Mouse (Mus musculus) gastrocnemius, adult 8-10 months (tissue): ENCODE data around the gene Trmo. TPM values are rescaled to one million over a fixed set of nuclear protein-coding genes. Genes with fewer than 3 reads are reported as not detected.
A peak's percentile ranks its signal among the peaks of the same experiment; 100 is the strongest.

Source experiments
- DNase-seq, 2 experiments: peaks; one replicate each; pipeline ENCODE4 v3.0.0; 2022; ENCODE audit warnings: low spot score in 2 of 2
- total RNA-seq, 4 experiments: library from RNA; stranded (reverse); gene quantifications; 2 replicates each; pipeline ENCODE4 v1.2.4; 2022

Gene Trmo
- 1 to 10 TPM; 2.1 to 2.8 (median 2.5) TPM for total RNA-seq

DNA sequence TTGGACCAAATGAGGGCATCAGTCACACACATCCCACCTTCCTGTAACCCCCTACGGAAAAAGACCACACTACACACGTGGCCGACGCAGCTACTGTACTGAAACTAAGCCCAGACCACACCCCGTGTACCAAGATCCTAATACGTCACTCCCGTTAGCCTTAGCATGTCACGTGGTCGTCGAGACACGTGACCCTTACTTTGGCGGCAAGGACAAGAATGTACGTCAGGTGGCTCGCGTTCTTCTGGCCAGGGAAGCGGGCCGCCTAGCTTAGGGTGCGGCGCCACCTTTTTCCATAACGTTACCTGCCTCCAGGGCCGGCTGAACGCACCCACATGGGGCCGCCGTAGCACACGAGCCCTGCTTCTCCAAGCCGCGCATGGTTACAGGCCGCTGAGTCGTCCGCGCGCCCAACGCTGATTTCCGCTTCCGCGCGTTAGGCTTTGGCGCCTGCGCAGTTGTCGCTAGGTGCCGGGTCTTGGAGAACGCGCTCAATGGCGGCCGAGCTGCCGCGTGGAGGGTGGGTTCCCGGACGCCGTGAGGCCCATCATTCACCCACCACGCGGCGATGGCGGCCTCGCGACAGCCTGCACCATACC is at the start of gene Trmo:
Trmo (minus strand) TSS at position 425 of the 599 bp plus-strand sequence.
- DNase-seq = peak; percentile 92 to 96

DNA sequence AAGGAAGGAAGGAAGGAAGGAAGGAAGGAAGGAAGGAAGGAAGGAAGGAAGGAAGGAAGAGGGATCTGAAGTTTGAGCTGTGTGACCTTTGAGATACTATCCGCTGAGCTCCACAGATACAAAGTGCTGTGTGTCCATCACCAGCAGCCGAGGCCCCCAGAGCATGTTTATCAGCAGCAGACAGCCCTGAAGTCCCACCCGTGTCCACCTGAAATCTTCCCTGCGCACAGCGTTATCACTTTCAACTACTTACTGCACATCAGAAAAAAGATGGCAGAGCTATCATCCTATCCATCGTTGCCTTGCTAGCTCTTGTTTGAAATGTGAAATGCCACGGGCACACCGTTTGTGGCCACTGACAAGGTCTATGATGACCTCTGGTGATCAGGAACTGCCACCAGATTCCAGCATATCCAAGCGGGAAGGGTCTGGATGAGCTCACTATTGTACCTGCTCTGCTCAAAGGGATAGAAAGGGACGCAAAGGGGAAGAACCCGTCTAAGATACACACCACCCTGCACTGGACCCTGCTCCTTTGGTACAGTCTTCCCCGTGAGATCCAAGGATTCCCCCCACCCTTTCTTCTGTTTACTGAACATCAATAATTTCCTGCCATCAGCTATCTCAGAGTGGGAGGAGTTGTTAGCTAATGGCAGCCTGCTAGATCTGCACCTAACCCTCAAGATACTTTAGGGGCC is 43.3 kb upstream of the Trmo start:
- no peak for DNase-seq

DNA sequence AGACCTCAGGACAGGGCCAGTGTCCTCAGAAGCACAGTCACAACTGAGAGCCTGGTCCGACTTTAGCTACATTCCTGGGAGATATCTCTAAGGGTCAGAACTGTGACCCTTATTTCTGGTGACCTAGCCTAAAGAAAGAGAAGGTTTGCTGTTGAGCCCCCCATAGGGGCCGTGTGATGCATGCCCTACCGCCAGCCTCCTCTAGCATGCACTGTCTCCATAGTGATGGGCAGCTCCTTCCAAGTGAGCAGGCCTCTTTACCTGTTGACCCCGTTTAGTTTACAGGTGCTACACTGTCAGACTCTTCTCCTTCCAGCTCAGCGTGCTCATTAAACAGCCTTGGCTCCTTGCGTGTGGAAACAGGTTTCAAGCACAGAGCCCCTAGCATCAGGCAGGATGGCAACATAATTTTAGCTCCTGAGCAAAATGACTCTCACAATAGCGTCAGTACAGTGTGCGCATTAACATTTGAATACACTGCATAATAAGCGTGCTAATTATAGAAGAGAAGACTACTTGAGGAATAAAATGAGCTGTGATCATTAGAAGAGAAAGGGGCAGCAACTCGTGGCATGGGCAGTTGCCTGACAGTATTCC is 39.8 kb upstream of the Trmo start:
- DNase-seq = no peak

DNA sequence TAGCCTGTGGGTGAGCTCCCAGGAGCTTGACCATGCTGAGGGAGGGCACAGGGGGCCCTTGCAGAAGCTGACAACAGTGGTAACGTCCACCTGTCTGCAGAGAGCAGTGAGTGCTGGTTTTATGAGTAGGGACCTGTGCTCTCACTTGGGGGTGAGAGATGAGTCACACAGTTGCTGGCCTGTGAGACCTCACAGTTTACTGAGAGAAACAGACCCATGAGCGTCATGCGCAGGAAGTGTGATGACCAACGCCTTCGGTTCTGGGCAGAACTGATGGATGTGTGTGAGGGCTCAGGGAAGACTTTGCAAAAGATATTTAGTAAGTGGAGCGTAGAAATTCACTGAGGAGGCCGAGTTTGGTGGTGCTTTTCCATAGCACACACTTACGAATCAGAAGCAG is 33.4 kb upstream of the Trmo start:
- no peak for DNase-seq

DNA sequence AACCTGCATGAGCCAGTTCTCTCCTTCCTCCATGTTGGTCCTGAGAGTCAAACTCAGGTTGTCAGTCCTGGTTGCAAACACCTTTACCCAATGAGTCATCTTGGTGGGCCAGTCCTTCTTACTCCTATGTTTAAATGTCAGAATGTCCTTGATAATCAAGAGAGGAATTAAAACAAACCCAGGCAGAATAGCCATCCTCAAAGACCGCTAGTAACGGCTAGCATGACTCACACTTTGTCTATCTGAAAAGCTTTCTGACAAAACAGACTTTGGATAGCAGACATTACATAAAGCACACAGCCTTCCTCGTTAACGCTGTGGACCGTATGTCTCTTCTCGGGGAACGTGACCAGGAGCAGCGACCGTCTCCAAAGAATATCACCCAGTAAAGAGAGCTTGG is 29.6 kb upstream of the Trmo start:
- DNase-seq = no peak

DNA sequence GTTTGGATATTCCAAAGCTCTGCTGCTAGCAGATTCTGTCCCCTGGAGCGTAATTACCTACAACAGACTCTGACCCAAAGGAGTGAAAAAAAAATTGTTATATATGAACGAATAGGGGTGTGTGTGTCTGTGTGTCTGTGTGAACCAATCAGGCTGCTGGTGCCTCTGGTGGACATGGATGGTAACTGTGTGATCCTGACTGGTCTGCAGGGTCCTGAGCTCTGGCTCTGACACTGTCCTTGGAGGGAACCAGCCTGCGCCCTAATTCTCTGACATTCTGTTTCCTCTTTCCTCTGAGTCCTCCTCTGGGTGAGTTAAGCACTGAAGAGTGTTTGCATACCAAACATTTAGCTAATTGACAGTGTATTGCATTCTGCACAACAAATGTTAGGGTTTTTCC is 28.3 kb upstream of the Trmo start:
- no peak for DNase-seq

DNA sequence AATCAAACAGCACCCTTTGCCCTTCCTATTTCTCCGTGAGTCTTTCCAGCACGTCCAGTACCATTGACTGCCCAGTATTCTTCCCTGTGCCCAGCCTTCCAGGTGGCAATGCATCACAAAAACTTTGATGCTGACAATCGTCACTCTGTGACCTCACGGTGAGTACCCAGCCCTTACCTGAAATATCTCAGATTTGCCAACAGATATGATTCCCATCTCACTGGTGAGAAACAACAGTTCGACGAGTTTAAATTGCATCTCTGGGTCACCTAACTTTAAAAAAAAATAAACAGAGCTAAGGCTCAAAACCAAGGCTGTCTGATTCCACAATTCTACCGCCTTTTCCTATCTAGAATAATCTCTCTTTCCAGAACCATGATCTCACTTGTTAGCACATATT is 24.2 kb upstream of the Trmo start, which contains the start of gene Hemgn:
Hemgn (minus strand) TSS at position 101 of the 400 bp plus-strand sequence.
- no peak for DNase-seq

DNA sequence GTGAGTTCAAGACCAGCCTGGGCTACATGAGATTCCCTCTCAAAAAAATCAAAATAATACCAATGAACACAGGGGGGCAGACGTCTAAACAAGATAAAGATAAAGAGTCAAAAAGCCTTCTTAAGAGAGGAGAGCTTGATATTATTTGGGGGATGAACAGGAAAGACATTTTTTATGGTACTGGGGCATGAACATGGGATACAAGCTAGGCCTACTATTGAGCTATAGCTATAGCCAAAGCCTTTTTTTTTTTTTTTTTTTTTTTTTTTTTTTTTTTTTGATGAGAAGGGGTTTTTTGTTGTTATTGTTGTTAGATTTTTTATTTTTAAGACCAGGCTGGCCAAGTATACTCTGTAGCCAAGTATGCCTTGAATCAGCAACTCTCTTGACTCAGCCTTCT is 22.9 kb upstream of the Trmo start:
- no peak for DNase-seq

DNA sequence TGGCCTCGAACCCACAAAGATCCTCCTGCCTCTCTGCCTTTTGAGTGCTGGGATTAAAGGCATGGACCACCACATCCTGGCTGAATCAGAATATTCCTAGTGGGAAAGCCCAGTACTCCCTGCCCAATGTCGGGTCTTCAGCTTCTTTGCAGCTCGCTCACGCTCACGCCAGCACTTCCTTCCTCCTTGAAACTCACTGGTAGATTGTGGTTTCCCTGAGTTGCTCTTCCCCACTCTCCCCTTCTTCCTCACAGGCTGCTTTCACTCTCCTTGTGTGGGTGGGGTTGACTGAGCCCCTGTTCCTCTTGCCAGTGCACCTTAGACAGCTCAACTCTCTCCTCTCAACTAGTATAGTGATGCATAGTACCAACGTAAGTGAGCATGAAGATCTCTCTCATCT is 22.3 kb upstream of the Trmo start:
- no peak for DNase-seq

DNA sequence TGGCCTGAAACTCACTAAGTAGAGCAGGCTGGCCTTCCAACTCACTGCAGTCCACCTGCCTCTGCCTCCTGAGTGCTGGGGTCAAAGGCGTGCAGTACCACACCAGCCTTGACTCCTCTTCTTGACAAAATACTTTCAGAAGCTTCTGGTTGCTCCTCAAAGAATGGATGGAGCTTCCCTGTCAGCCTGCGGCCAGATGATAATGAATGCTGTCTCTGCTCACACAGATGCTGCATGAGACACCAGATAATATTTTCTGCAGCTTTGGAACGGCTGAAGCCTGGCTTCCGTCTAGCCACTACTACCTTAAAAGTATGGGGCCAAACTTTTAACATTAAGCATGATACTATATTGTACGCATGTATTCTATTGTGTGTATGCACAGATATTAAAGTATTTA is 21.4 kb upstream of the Trmo start:
- no peak for DNase-seq

DNA sequence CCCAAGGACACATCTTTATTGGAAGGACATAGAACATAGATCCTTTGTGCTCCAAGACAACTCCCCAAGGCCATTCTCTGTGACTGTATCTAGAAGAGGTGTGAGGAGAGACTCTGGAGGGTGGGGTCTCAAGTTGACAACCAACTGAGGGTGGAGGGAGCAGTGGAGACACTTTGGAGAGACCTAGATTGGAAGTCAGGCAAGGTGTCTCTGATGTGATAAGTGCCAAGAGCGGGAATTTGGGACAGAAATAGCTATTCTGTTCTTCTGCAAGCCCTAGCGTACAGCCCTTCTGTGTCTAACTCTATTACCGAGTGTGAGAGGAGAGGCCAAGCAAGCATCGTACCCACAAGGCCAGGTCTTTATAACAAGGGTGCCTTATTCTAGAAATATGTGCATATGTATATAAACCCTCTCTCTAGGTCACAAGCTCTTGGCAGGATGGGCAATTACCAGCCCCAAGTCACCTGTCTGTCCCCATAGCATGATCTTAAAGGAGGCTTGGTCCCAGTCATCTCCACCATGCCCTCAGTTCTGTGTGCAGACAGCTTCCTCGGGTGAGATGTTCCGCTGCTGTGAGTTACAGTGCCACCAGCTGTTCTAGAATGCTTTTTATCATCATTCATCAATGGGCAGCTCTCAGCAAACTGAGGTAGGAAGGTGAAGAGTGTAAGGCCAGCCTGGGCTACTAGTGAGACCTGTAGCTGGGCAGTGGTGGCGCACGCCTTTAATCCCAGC is 17.9 kb upstream of the Trmo start:
- no peak for DNase-seq

DNA sequence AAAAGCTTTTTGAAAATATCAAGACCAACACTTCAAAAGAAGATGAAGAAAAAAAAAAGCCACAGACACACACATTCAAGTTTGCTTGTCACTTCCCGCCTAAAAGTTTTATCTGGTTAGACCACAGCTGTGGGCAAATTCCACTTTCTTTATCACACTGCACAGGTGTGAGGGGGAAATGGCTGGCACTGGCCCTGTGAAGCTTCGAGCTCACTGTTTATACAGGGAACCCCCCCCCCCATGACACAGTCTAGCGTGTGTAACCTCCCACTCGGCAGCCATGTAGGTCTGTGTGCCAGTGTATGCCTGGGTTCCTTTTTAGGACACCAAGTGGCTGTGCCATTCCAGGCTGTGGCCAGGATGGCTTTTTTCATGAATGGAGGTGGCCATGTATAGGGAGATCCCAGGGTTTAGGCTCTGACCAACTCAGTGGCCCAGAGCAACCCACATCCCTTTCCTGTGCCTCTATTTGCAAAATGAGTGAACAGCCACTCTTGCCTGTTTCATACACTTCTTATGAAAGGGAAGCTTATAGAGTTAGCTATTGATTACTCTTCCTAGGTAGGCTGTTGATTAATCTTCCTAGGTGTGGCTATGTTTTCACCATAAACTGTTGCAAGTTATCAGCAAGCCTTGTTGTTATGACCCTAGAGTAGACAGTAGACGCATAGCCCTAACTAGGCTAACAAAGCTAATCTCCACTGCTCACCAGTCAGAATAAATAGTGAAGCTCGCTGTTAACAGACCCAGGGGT is 15.0 kb upstream of the Trmo start:
- no peak for DNase-seq

DNA sequence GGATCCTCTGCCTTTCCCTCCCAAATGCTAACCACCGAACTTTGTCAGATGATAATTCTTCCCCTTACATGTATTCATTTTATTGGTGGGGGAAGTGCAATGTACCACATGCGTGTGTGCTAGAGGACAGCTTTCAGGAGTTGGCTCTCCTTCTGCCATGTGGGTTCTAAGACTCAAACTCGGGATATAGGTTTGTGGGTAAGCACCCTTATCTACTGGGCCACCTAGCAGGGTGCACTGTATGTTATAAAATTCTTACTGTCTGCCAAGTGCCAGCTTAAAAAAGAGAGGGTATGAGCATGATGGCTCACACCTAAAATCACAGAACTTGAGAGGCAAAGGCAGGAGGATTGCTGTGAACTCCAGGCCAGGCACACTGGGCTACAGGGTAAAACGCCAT is 9.6 kb upstream of the Trmo start:
- DNase-seq = no peak

DNA sequence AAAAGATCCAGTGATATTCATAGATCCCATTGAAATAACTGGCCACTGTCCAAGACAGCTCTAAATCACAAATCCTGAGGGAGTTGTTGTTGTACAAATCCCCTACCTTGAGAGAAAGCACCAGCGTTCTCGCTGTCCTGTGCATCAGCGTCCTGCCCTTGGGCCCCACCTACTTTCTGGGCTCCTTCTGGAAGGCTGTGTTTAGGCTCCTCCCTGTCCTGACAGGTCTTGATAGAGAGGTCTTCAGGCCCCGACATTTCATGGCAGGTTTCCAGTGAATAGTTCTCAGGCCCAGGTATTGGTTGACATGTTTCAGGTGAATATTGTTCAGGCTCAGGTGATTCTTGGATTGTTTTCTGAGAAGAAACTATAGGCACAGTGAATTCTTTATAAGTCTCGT is 6.5 kb upstream of the Trmo start:
- DNase-seq = no peak

DNA sequence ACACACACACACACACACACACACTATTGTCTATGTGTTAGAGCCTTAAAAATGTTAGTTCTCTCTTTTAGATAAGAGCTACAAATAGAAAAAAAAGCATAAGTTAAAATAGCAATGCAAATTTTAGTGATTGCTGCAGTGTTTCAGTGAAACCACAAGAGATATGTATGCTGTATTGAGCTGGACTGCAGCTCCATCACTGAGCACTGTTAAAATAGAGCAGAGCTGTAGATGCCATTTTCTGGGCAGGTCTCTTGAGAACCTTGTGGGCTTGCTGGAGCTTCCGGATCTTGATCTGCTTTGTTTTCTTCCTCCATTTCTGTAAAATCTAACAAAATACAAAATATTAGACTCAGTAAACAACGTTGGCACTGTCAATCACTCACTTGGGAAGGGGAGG is 5.2 kb upstream of the Trmo start:
- no peak for DNase-seq

DNA sequence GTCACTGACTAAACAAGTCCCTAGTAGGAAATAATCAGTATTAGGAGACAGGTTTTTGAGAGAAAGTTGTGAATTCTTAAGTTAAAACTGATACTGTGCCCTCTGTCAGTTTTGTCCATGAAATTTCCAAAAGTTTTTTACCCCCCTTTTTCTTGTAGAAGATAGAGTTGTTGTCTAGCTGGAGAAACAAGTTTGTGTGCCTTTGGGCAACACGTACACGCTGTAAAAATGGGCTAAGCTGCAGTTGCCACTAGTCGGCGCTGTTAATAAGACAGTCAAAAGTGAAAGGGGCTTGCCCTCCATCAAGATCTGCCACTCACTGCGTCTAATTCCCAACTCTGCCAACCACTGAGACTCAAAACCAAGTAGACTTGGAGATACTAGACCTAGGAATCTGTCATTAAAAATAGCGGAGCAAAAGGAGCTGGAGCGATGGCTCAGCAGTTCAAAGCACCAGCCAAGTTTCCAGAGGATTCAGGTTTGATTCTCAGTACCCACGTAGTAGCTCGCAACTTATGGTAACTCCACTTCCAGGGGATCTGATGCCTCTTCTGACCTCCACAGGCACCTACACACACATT is 1.2 kb upstream of the Trmo start:
- DNase-seq = peak; percentile 56 to 63

DNA sequence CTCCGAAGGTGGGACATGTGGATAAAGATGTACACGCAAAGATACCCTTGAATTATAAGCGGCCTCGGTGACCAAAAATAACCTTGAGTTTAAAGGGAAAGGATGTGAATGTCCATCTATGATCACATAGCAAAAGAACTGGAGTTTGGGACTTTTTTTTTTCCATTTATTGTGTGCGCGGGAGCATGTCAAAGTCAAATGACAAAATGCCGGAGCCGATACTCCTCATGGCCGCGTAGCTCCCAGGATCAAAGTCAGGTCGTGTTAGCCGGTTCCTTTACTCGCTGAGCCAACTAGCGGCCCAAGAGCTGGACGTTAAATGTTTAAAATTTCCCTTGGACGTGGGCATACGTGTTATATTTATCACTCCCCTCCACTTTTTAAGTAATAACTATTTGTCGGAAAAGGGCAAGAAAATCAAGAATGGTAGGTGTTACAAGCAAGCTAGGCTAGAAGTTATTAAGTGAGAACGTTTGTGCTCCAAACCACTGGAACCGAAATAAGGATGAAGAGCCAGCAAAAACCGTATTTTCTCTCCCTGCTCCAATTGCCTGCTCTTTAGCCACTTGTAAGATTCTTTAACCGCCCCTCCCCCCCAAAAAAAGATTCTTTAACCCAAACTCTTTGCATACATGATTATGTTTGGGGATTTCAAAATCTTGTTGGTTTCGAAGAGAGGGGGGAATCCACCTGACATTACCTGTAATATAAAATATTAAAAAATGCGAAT is 540 bp upstream of the Trmo start:
- no peak for DNase-seq

DNA sequence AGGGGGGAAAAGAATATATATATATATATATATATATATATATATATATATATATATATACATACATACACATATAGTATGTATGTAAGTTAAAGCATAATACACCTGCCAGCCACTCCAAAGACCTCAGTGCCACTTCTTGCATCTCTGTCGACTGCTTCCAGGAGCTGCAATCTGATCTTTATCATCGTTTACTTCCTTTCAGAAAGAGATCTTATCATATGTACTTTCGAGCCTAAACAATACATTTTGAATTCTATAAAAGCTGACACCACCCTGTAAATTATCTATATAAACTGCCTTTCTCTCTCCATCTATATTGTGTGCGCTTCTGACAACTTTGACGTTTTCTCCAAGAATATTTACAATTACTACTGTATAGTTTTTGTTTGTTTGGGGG is 681 bp downstream of the Trmo start:
- DNase-seq = no peak

DNA sequence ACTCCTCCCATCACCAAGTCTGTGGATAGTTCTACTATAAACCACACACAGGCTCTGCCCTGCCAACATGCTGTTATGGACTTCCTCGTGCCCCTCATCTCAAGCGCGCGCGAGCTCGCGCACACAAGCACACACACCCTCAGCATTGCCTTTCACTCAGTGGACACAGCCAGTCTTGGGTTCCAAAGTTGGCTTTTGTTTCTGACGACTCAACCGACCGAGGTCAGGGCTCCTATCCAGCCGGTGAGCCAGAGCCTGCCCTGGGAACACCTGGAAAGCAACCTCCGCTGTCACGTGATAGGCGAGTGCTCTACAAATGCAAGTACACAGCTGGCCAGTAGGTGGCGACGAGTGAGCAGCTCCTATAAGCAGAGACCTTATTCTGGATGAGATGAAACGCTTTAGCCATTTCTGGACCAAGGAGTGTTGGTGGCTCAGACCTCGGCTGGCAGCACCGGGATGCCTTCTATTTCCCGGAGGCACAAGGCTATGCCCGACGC is 14.3 kb downstream of the Trmo start:
- peak; percentile 45 to 68 for DNase-seq

DNA sequence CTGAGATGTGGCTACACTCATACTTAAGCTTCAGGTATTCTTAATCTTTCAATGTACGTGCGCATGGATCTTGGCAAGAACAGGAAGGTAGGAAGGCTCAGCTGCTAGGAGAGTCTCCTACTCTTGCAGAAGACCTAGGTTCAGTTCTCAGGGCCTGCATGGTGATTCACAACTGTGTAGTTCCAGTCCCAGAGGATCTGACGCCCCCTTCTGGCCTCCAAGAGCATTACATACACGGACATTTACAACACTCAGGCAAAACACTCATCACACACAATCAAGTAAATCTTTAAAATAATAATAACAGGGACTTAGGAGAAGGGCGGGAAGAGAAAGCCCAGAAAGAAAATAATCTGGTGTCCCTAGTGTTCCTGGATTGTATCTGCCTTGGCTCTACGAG is 14.8 kb downstream of the Trmo start:
- DNase-seq = no peak
